Mouse (Mus musculus) frontal cortex, postnatal 14 days (tissue): ENCODE data around the gene Ptx4.

Experiments
- DNase-seq, 2 experiments: peaks; one replicate each; pipeline ENCODE4 v3.0.0; 2022; ENCODE audit warnings: low spot score in 2 of 2

The Ptx4 gene

GRCm38 (mm10) chr17:25120406-25120805, at the start of gene Ptx4:
Gene Ptx4, plus strand, starts transcription at chr17:25120760.
- no peak for DNase-seq

GRCm38 (mm10) chr17:25076906-25077305, 43.7 kb upstream of the Ptx4 start:
- DNase-seq, result no peak

GRCm38 (mm10) chr17:25077771-25078372, 42.7 kb upstream of the Ptx4 start:
- peak; percentile 28 to 38 for DNase-seq

GRCm38 (mm10) chr17:25080210-25080609, 40.4 kb upstream of the Ptx4 start:
- no peak for DNase-seq

GRCm38 (mm10) chr17:25080960-25081381, 39.6 kb upstream of the Ptx4 start:
- no peak for DNase-seq

- DNase-seq, result no peak
Observed at GRCm38 (mm10) chr17:25082081-25082847, 38.3 kb upstream of the Ptx4 start.

GRCm38 (mm10) chr17:25082887-25083286, 37.7 kb upstream of the Ptx4 start:
- DNase-seq, result no peak

GRCm38 (mm10) chr17:25083444-25083931, 37.1 kb upstream of the Ptx4 start, which contains the start of gene Tmem204:
Gene Tmem204, minus strand, starts transcription at chr17:25083591.
- no peak for DNase-seq

- DNase-seq, result no peak
Observed at GRCm38 (mm10) chr17:25084835-25085385, 35.6 kb upstream of the Ptx4 start.

GRCm38 (mm10) chr17:25086724-25087123, 33.8 kb upstream of the Ptx4 start:
- DNase-seq, result no peak

GRCm38 (mm10) chr17:25089158-25089557, 31.4 kb upstream of the Ptx4 start:
- DNase-seq, result no peak

- no peak for DNase-seq
Observed at GRCm38 (mm10) chr17:25090450-25090849, 30.1 kb upstream of the Ptx4 start.

GRCm38 (mm10) chr17:25096221-25096620, 24.3 kb upstream of the Ptx4 start:
- no peak for DNase-seq

GRCm38 (mm10) chr17:25100052-25100451, 20.5 kb upstream of the Ptx4 start:
- no peak for DNase-seq

GRCm38 (mm10) chr17:25101338-25101737, 19.2 kb upstream of the Ptx4 start:
- no peak for DNase-seq

GRCm38 (mm10) chr17:25107786-25108185, 12.8 kb upstream of the Ptx4 start:
- DNase-seq, result no peak

- DNase-seq, result no peak
Observed at GRCm38 (mm10) chr17:25109578-25109977, 11.0 kb upstream of the Ptx4 start.

- DNase-seq, result no peak
Observed at GRCm38 (mm10) chr17:25110590-25110989, 10.0 kb upstream of the Ptx4 start.

GRCm38 (mm10) chr17:25111220-25111619, 9.3 kb upstream of the Ptx4 start:
- no peak for DNase-seq

- peak; percentile 28 to 29 for DNase-seq
Observed at GRCm38 (mm10) chr17:25111739-25112422, 8.7 kb upstream of the Ptx4 start.

GRCm38 (mm10) chr17:25112423-25112810, 8.1 kb upstream of the Ptx4 start:
- DNase-seq, result no peak
